Mouse (Mus musculus): ENCODE results near the gene Ccr1. TPM values are rescaled to one million over a fixed set of nuclear protein-coding genes. Genes with fewer than 3 reads are reported as not detected.
"Not testable (repeated sequence)": the region's sequence is repeated elsewhere in the genome, so short reads cannot be mapped to it uniquely, and the experiment has no call there.

The Ccr1 gene
- polyA plus RNA-seq, 1 experiment from 2014 or later = 0.98 TPM

DNA sequence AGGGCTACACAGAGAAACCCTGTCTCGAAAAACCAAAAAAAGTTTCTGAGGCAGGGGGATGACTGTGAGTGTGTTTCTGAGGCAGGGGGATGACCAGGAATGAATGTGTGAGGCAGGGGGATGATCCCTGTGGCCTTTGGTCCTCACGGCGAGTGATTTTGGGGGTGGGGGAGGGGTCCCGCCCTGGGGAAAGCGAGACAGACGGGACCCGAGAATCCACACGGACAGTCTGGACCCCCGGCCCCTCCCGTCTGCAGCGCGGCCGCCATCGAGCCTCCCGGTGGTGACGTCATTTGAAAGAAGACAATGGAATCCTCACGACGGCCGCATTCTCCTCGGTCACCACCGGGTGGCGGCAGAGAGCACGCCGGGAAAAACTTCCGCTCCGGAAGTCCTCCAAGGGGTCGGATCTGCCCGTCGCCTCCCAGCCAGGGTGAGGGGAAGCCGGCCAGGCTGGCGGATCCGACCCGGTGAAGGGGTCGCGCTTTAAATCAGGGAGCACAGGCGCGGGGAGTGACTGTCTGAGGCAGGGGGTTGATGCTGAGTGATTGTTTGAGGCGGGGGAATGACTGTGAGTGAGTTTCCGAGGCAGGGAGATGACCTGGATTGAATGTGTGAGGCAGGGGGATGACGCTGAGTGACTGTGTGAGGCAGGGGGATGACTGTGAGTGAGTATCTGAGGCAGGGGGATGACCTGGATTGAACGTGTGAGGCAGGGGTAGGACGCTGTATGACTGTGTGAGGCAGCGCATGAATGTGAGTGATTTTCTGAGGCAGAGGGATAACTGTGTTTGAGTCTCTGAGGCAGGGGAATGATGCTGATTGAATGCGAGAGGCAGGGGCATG is 43.2 kb downstream of the Ccr1 start:
- H3K27ac ChIP-seq (ENCODE audit: poor library complexity, severe bottlenecking) = peak overlapping the region; percentile 90
- peak; percentile 87 for ATAC-seq (ENCODE audit: insufficient number of reproducible peaks, low FRiP score)
- 7% methylated on average over 44 of the region's 44 CpGs for WGBS

DNA sequence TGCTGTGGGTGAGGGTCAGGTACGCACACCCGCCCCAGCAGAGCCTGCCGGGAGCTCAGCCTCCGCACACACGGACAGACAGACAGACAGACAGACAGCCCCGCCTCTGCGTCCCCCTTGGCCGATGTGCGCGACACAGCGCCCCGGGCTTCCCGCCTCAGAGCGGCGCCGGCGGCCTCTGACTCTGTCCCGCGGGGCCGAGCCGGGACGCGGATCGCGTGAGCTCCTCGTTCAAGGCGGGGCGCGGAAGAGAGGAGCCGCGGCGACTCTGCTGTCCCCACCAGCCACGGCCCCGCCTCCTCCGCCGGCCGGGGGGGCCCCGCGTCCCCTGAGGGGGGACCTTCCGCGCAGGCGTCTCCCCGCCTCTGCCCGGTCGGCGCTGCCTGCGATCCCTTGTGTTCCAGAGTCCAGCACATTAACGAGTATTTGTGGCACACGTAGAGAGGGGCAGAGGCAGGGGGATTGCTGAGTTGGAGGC is 43.9 kb downstream of the Ccr1 start:
- H3K4me2 ChIP-seq = peak overlapping the region; percentile 90
- H3K9me3 ChIP-seq (replicated peaks) = 0 out of 2 replicates have a peak, but pooled peaks cover 3% of the 10 kb centered on the region
- H3K4me1 ChIP-seq (replicated peaks) = peaks cover 13% of the 10 kb centered on the region
- peak; percentile 93 for ATAC-seq (ENCODE audit: insufficient number of reproducible peaks, low FRiP score)
- peak overlapping the region; percentile 75 for H3K9ac ChIP-seq
- peak overlapping the region; percentile 90 for H3K27ac ChIP-seq (ENCODE audit: poor library complexity, severe bottlenecking)
- H3K27me3 ChIP-seq (replicated peaks) = no peaks in the 10 kb centered on the region
- WGBS = under 1% methylated on average over 35 of the region's 49 CpGs
- H3K36me3 ChIP-seq = no peaks in the 10 kb centered on the region
- H3K4me3 ChIP-seq = peak overlapping the region; percentile 68

More for the DNA sequence above, 43.2 kb downstream of the Ccr1 start:
- no peaks in the 10 kb centered on the region for H3K27me3 ChIP-seq (replicated peaks)
- peak overlapping the region; percentile 75 for H3K9ac ChIP-seq
- H3K4me2 ChIP-seq = peak overlapping the region; percentile 90
- peaks cover 20% of the 10 kb centered on the region for H3K4me1 ChIP-seq (replicated peaks)
- H3K9me3 ChIP-seq (replicated peaks) = 0 out of 2 replicates have a peak, but pooled peaks cover 3% of the 10 kb centered on the region
- peak overlapping the region; percentile 68 for H3K4me3 ChIP-seq
- H3K36me3 ChIP-seq = no peaks in the 10 kb centered on the region

DNA sequence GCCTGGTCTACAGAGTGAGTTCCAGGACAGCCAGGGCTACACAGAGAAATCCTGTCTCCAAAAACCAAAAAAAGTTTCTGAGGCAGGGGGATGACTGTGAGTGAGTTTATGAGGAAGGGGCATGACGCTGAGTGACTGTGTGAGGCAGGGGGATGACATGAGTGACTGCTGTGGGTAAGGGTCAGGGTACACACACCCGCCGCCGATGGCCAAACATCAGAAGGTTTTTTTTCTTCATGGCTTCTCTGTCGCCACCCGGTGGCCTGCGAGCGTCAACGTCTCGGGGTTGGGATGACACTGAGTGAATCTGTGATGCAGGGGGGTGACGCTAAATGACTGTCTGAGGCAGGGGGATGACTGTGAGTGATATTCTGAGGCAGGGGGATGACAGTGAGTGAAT is 44.5 kb downstream of the Ccr1 start:
- H3K9me3 ChIP-seq (replicated peaks); H3K27me3 ChIP-seq (replicated peaks); H3K36me3 ChIP-seq; H3K27ac ChIP-seq (ENCODE audit: poor library complexity, severe bottlenecking): not testable (repeated sequence)
- Histone ChIP-seq H3K4me1 (replicated peaks) (peaks cover 13% of the 10 kb centered on the region), H3K4me3 (peak overlapping the region; percentile 68), H3K9ac (peak overlapping the region; percentile 71; the same call in 1 of the 2 replicates), H3K4me2 (peak overlapping the region; percentile 90)
- WGBS = under 1% methylated on average over 11 of the region's 11 CpGs
- peak; percentile 49 for ATAC-seq (ENCODE audit: insufficient number of reproducible peaks, low FRiP score)

DNA sequence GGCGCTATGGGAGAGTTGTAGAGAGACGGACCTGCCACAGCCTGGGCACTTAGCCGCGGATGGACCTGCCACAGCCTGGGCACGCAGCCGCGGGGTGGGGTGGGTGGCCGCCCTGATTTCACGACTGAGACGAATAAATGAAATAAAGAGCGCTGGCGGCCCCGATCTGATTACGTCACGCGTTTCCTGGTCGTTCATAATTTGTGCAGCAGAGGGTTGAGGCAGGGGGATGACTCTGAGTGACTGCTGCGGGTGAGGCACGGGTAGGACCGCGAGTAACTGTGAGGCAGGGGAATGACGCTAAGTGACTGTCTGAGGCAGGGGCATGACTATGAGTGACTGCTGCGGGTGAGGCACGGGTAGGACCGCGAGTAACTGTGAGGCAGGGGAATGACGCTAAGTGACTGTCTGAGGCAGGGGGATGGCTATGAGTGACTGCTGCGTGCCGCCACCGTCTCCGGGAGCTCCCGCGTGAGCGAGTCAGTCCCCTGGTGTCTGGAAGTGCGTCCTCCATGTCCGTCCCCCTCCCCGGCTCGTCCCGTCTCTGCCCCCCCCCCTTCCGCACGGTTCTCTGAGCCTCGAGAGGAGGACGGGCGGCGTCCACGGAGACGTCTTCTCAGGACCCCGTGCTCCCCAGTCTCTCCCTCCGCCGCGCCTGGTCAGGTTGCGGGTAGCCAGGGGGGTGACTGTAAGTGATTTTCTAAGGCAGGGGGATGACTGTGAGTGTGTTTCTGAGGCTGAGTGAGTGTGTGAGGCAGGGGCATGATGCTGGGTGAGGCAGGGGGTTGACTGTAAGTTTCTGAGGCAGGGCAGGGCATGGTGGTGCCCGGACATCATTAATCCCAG is 45.1 kb downstream of the Ccr1 start:
- Histone ChIP-seq H3K4me2 (peak overlapping the region; percentile 90), H3K36me3 (no peaks in the 10 kb centered on the region), H3K4me3 (peak overlapping the region; percentile 68), H3K27me3 (replicated peaks) (no peaks in the 10 kb centered on the region), H3K9me3 (replicated peaks) (0 out of 2 replicates have a peak, but pooled peaks cover 3% of the 10 kb centered on the region), H3K9ac (peak overlapping the region; percentile 71), H3K27ac (ENCODE audit: poor library complexity, severe bottlenecking) (no peak overlapping the region), H3K4me1 (replicated peaks) (peaks cover 13% of the 10 kb centered on the region)
- under 1% methylated on average over 51 of the region's 53 CpGs for WGBS
- no peak for ATAC-seq (ENCODE audit: insufficient number of reproducible peaks, low FRiP score)

Other genes with a start within 250 kb of the Ccr1 start
- 0.37 and 0.48 TPM in 2 replicates for gene Cxcr6, start 162.2 kb downstream of the Ccr1 start, polyA plus RNA-seq (2016; fragmentation: Nextera tagmentation; extraction: Ambion mirVana)
- gene Fyco1, start 116.8 kb downstream of the Ccr1 start, polyA plus RNA-seq (2016; fragmentation: Nextera tagmentation; extraction: Ambion mirVana) = 30.3 and 31.0 TPM in 2 replicates
- gene Xcr1, start 106.7 kb downstream of the Ccr1 start, polyA plus RNA-seq (2016; fragmentation: Nextera tagmentation; extraction: Ambion mirVana) = not detected in 2 replicates
- gene Ccr1l1, start 9.7 kb upstream of the Ccr1 start, polyA plus RNA-seq (2016; fragmentation: Nextera tagmentation; extraction: Ambion mirVana) = not detected in 2 replicates
- 0.05 and 0.13 TPM in 2 replicates for gene Ccr3, start 53.3 kb upstream of the Ccr1 start, polyA plus RNA-seq (2016; fragmentation: Nextera tagmentation; extraction: Ambion mirVana)
- gene Ccr2, start 133.3 kb upstream of the Ccr1 start, polyA plus RNA-seq (2016; fragmentation: Nextera tagmentation; extraction: Ambion mirVana) = 0.24 and 0.28 TPM in 2 replicates
- gene Ccr5, start 152.9 kb upstream of the Ccr1 start, polyA plus RNA-seq (2016; fragmentation: Nextera tagmentation; extraction: Ambion mirVana) = 0.18 and 0.53 TPM in 2 replicates

All from heart, embryonic 12.5 days (tissue).